Mouse (Mus musculus): Measurements from ENCODE around the gene Olfr726. TPM values are rescaled to one million over a fixed set of nuclear protein-coding genes. Genes with fewer than 3 reads are reported as not detected.

Gene Olfr726
- not detected in 2 replicates for polyA plus RNA-seq (2012; rRNA removed; ENCODE audit: low replicate concordance)

GRCm38 (mm10) chr14:50090853-50091252 lies at the start of gene Olfr726:
Olfr726 (minus strand) TSS chr14:50090953.

GRCm38 (mm10) chr14:50122886-50123285 lies 32.1 kb upstream of the Olfr726 start, which contains the start of gene Olfr727:
Olfr727 (plus strand) TSS chr14:50123186.

DNA sequence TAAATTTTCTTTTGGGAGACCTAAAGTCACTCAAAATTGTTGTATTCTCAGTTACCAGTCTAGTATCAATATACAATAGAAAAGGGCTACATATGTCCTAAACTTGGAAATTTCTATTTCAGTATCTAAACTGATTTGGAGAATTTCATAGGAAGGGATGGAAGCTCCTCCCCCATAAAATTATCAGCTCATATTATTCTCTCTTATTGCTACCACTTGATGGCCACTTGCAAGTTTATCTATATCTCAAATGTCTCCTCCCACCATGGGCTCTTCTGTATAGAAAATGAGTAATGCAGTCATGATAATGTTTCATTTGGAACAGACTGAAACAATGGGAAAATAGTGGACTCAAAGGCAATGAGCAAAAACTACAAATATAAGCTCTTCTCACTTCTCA lies 50.5 kb downstream of the Olfr726 start, which contains the start of gene Olfr725:
TSS of gene Olfr725 (minus strand) at position 101 of the 400 bp plus-strand sequence.

Other genes with a start within 250 kb of the Olfr726 start
- gene Olfr722, start 189.0 kb downstream of the Olfr726 start, polyA plus RNA-seq (2012; rRNA removed; ENCODE audit: low replicate concordance) = not detected in 2 replicates
- not detected in 2 replicates for gene Olfr723, start 159.2 kb downstream of the Olfr726 start, polyA plus RNA-seq (2012; rRNA removed; ENCODE audit: low replicate concordance)
- gene Olfr724, start 127.7 kb downstream of the Olfr726 start, polyA plus RNA-seq (2012; rRNA removed; ENCODE audit: low replicate concordance) = not detected in 2 replicates
- not detected in 2 replicates for gene Olfr725, start 50.6 kb downstream of the Olfr726 start, polyA plus RNA-seq (2012; rRNA removed; ENCODE audit: low replicate concordance)
- not detected in 2 replicates for gene Olfr727, start 32.2 kb upstream of the Olfr726 start, polyA plus RNA-seq (2012; rRNA removed; ENCODE audit: low replicate concordance)
- gene Olfr728, start 51.7 kb upstream of the Olfr726 start, polyA plus RNA-seq (2012; rRNA removed; ENCODE audit: low replicate concordance) = not detected in 2 replicates
- not detected in 2 replicates for gene Olfr729, start 62.0 kb upstream of the Olfr726 start, polyA plus RNA-seq (2012; rRNA removed; ENCODE audit: low replicate concordance)
- gene Olfr730, start 97.2 kb upstream of the Olfr726 start, polyA plus RNA-seq (2012; rRNA removed; ENCODE audit: low replicate concordance) = 0.04 TPM in 1 of 2 replicates, not detected in the other
- gene Olfr731, start 150.9 kb upstream of the Olfr726 start, polyA plus RNA-seq (2012; rRNA removed; ENCODE audit: low replicate concordance) = 0.13 TPM in 1 of 2 replicates, not detected in the other
- gene Olfr732, start 193.3 kb upstream of the Olfr726 start, polyA plus RNA-seq (2012; rRNA removed; ENCODE audit: low replicate concordance) = not detected in 2 replicates
- gene Olfr733, start 210.6 kb upstream of the Olfr726 start, polyA plus RNA-seq (2012; rRNA removed; ENCODE audit: low replicate concordance) = 0.14 and 0.40 TPM in 2 replicates
- not detected in 2 replicates for gene Olfr734, start 235.8 kb upstream of the Olfr726 start, polyA plus RNA-seq (2012; rRNA removed; ENCODE audit: low replicate concordance)

All from mammary gland, adult 2 months (tissue).